Mouse (Mus musculus) ovary, adult 10 weeks (tissue): ENCODE results near the gene Olfr50. TPM values are rescaled to one million over a fixed set of nuclear protein-coding genes. Genes with fewer than 3 reads are reported as not detected.

Experiments used
- polyA plus RNA-seq: library from polyadenylated mRNA; stranded (reverse); fragments of 350-450 nt; fragmentation: Illumina TruSeq; extraction: RNeasy Lipid Tissue Mini Kit (QIAGEN cat#74804); gene quantifications from one replicate; pipeline ENCODE4 v1.2.3, GENCODE M21; 2014

Gene Olfr50
- not detected for polyA plus RNA-seq

GRCm38 (mm10) chr2:36790238-36790637, at the start of gene Olfr50:
Gene Olfr50, plus strand, starts transcription at chr2:36790538.

GRCm38 (mm10) chr2:36783976-36784375, 6.4 kb upstream of the Olfr50 start, which contains the start of gene Olfr348:
Gene Olfr348, plus strand, starts transcription at chr2:36784276.

GRCm38 (mm10) chr2:36816932-36817331, 26.6 kb downstream of the Olfr50 start, which contains the start of gene Olfr3:
Gene Olfr3, minus strand, starts transcription at chr2:36817032.

GRCm38 (mm10) chr2:36846010-36846409, 55.7 kb downstream of the Olfr50 start, which contains the start of gene Olfr350:
Gene Olfr350, plus strand, starts transcription at chr2:36846310.

Other genes starting within 250 kb of the Olfr50 start
- not detected for gene Olfr344, start 223.9 kb upstream of the Olfr50 start, polyA plus RNA-seq
- gene Olfr345, start 150.5 kb upstream of the Olfr50 start, polyA plus RNA-seq: not detected
- gene Olfr346, start 104.8 kb upstream of the Olfr50 start, polyA plus RNA-seq: not detected
- not detected for gene Olfr347, start 58.6 kb upstream of the Olfr50 start, polyA plus RNA-seq
- gene Olfr348, start 6.3 kb upstream of the Olfr50 start, polyA plus RNA-seq: not detected
- not detected for gene Olfr3, start 26.5 kb downstream of the Olfr50 start, polyA plus RNA-seq
- gene Olfr350, start 55.8 kb downstream of the Olfr50 start, polyA plus RNA-seq: not detected
- gene Olfr351, start 72.1 kb downstream of the Olfr50 start, polyA plus RNA-seq: not detected
- not detected for gene Olfr352, start 77.9 kb downstream of the Olfr50 start, polyA plus RNA-seq
- gene Olfr353, start 102.4 kb downstream of the Olfr50 start, polyA plus RNA-seq: not detected
- gene Olfr354, start 115.1 kb downstream of the Olfr50 start, polyA plus RNA-seq: not detected
- gene Olfr355, start 138.4 kb downstream of the Olfr50 start, polyA plus RNA-seq: not detected
- not detected for gene Olfr356, start 146.6 kb downstream of the Olfr50 start, polyA plus RNA-seq
- gene Olfr357, start 203.3 kb downstream of the Olfr50 start, polyA plus RNA-seq: not detected
- gene Olfr358, start 218.8 kb downstream of the Olfr50 start, polyA plus RNA-seq: not detected